Mouse (Mus musculus) kidney, embryonic 16.5 days (tissue): ENCODE measurements around the gene Nfyc. TPM values are rescaled to one million over a fixed set of nuclear protein-coding genes. Genes with fewer than 3 reads are reported as not detected.

Source experiments
- ATAC-seq: fragments of 200-750 bp; cut with Nextera tagmentation; 2 replicates; pipeline ENCODE4 v1.8.0; 2017; ENCODE audit warnings: moderate TSS enrichment; ENCODE audit not compliant: low FRiP score, low TSS enrichment
- H3K27ac ChIP-seq: fragments of 300-500 bp; sonication (generic); 2 replicates; pipeline ENCODE4 v1.5.1; 2014; ENCODE audit warnings: low read length
- H3K27me3 ChIP-seq: fragments of 300-500 bp; sonication (generic); 2 replicates; pipeline ENCODE4 v1.6.1; 2014; ENCODE audit warnings: low read length, control low read depth, mixed read lengths; ENCODE audit not compliant: insufficient read depth
- H3K36me3 ChIP-seq: fragments of 300-500 bp; sonication (generic); 2 replicates; pipeline ENCODE4 v1.6.1; 2014; ENCODE audit warnings: low read length, control low read depth, mixed read lengths; ENCODE audit not compliant: insufficient read depth
- H3K4me1 ChIP-seq: fragments of 300-500 bp; sonication (generic); 2 replicates; pipeline ENCODE4 v1.6.1; 2014; ENCODE audit warnings: low read length, control low read depth, mixed read lengths; ENCODE audit not compliant: insufficient read depth
- H3K4me2 ChIP-seq: fragments of 300-500 bp; sonication (generic); replicated peaks from 2 replicates; pipeline ENCODE4 v1.6.1; 2014; ENCODE audit warnings: low read depth, low read length
- H3K4me3 ChIP-seq: fragments of 300-500 bp; sonication (generic); 2 replicates; pipeline ENCODE4 v1.5.1; 2014; ENCODE audit warnings: mild to moderate bottlenecking, low read length
- H3K9ac ChIP-seq: fragments of 300-500 bp; sonication (generic); replicated peaks from 2 replicates; pipeline ENCODE4 v1.6.1; 2014; ENCODE audit warnings: low read length
- H3K9me3 ChIP-seq: fragments of 300-500 bp; sonication (generic); 2 replicates; pipeline ENCODE4 v1.6.1; 2016; ENCODE audit warnings: low read length, control low read depth
- WGBS: fragments of 180-500 bp; shearing (Covaris S2); extraction: QIAGEN DNeasy Blood & Tissue Kit; methylation state at CpG from one replicate; pipeline ENCODE4 v1.1.7; 2014; 5-methylcytosine and 5-hydroxymethylcytosine counted together
- polyA plus RNA-seq: library from polyadenylated mRNA; unstranded; fragments of >200 nt; fragmentation: Nextera tagmentation; extraction: Ambion mirVana; gene quantifications from 2 replicates; pipeline ENCODE4 v1.2.1, GENCODE M21; 2015

The Nfyc gene
- polyA plus RNA-seq, 1 experiment from 2014 or later, result 123 TPM

DNA sequence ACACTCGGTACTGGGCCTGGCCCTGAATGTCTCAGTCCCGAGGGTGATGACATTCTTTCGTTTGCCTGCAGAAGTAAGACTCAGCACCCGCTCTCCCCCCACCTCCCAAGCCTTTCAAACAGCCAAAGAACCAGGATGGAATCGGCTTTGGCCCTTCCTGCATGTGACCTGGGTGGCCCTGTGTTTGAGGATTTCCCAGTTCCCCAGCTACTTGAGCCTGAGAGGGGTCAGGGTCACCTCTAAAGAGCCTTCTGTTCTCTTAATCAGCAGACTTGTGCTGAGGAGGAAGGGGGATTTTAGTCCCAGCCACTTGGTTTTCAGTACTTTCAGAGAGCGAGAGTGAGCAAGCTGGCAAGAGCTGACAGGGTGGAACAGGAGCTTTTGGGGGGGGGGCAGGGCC lies 101.9 kb downstream of the Nfyc start:
- no peaks in the 10 kb centered on the region for H3K36me3 ChIP-seq
- H3K4me3 ChIP-seq, result no peak overlapping the region
- peaks cover 13% of the 10 kb centered on the region for H3K4me1 ChIP-seq
- no peak overlapping the region for H3K9ac ChIP-seq
- H3K27ac ChIP-seq, result no peak overlapping the region
- ATAC-seq, result no peak
- H3K9me3 ChIP-seq, result no peaks in the 10 kb centered on the region
- 47% methylated on average over 6 of the region's 6 CpGs for WGBS
- H3K4me2 ChIP-seq, result no peak overlapping the region
- peaks cover 10% of the 10 kb centered on the region for H3K27me3 ChIP-seq

DNA sequence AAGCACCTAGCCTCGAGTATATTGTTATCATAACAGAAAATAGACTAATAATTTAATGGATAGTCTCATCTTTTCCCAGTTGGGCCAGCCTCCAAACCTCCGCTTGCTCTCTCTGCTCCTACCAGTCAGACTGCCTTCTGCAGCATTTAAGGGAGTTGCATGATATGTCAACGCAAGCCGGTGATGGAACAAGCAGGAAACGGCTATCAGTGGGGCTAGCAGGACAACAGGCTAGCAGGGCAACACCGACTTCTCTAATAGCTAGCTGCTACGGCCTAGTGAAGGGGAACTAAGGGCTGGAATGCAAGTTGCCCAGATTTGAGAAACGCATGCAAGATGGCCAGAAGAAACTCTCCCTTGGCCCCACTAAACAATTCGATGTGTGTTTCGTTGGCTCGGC lies 103.5 kb downstream of the Nfyc start:
- no peak overlapping the region for H3K27ac ChIP-seq
- H3K36me3 ChIP-seq, result no peaks in the 10 kb centered on the region
- H3K4me1 ChIP-seq, result peaks cover 13% of the 10 kb centered on the region
- no peak overlapping the region for H3K4me3 ChIP-seq
- ATAC-seq, result no peak
- 73% methylated on average over 11 of the region's 11 CpGs for WGBS
- no peak overlapping the region for H3K9ac ChIP-seq
- H3K27me3 ChIP-seq, result peaks cover 10% of the 10 kb centered on the region
- H3K9me3 ChIP-seq, result no peaks in the 10 kb centered on the region
- H3K4me2 ChIP-seq, result no peak overlapping the region

DNA sequence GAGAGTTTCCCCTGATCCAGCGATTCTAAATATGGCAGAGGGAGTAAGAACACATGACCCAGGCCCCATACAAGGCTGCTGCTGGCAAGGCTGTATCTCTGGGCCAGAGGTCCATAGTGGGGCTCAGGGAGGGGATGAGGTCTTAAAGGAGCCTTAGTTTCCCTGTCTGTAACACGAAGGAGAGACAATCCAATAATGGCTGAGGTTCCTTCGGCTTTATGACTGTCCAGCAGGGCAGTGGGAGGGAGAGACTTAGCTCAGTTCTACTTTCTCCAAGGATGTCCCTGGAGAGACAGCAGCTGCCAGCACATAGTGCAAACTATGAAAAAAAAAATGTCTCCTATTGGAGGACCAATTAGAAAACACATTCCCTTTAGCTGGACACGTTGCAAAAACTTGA lies 105.2 kb downstream of the Nfyc start:
- ATAC-seq, result no peak
- H3K4me1 ChIP-seq, result peaks cover 8% of the 10 kb centered on the region; the same call in 1 of the 2 replicates
- H3K9me3 ChIP-seq, result no peaks in the 10 kb centered on the region
- H3K27ac ChIP-seq, result no peak overlapping the region
- WGBS, result 46% methylated on average over 4 of the region's 4 CpGs
- H3K36me3 ChIP-seq, result no peaks in the 10 kb centered on the region
- H3K9ac ChIP-seq, result no peak overlapping the region
- no peaks in the 10 kb centered on the region for H3K27me3 ChIP-seq
- no peak overlapping the region for H3K4me3 ChIP-seq
- H3K4me2 ChIP-seq, result no peak overlapping the region

DNA sequence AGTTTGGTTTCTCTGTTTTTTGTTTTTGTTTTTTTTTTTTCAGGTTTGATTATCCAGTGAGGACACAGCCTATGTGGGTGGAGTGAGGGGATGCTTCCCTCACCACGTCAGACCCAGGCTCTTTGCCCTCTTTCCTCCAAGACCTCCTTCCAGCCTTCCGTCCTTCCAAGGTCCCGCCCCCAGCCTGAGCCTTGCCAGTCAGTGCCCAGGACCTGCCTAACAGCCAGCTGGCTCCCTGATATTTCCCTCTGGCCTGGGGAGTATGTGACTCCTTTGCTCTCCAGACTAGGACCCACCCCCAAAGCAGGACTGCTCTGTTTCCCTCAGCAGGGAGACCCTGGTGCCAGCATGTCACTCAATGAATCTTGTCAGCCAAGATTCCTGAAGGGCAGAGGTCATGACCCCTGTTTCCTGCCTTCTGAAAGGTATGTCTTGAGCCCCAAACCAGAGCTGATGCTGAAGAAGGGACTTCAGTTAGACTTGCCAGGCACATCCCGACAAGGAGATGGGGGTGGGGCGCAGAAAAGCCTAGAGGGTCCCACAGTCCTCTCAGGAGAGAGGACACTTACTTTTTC lies 105.8 kb downstream of the Nfyc start:
- no peak for ATAC-seq
- H3K27ac ChIP-seq, result no peak overlapping the region
- WGBS, result 53% methylated on average over 5 of the region's 5 CpGs

DNA sequence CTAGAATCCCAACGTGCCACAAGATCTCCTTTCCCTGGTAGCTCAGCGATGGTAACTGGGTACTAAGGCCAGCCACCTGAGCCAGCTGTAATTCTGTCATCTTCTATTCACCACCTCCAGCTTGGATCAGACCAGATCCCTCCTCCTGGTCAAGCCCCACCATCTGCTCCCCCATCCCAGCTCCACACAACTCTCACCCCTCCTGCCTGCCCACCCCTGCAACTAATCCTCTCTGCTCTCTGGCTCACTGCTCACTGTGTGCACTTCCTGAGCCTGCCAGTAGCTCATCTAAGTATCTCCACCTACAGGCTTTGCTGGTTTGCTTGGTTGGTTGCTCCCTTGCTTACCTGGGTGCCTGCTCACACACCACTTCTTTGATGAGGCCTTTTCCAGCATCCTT lies 109.8 kb downstream of the Nfyc start:
- WGBS, result 73% methylated on average over 2 of the region's 2 CpGs

More for the DNA sequence above, 105.8 kb downstream of the Nfyc start:
- Histone ChIP-seq H3K4me3 (no peak overlapping the region), H3K4me1 (peaks cover 4% of the 10 kb centered on the region; the same call in 1 of the 2 replicates), H3K9me3 (no peaks in the 10 kb centered on the region), H3K36me3 (no peaks in the 10 kb centered on the region), H3K4me2 (no peak overlapping the region), H3K27me3 (no peaks in the 10 kb centered on the region), H3K9ac (no peak overlapping the region)

DNA sequence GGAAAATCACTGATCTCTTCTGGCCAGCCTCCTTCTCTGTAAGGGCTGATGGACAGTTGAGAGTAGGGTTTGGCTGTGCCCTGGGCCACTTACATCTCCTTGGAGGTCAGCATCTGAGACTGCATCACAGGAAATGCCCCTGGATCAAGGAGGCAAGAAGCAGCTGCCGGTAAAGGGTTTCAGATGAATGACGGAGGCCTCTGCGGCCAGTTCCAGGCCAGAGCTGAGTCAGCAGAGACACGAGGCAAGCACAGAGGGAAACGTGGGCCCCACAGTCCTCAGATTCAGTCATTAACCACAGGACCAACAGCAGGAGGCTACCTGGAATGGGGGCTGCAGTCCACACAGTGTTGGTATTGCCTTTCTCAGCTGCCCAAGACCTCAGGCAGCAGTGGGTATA lies 112.2 kb downstream of the Nfyc start:
- 0 out of 2 replicates have a peak, but pooled peaks have one; percentile 42 for ATAC-seq
- Histone ChIP-seq H3K4me1 (peaks cover 5% of the 10 kb centered on the region; the same call in 1 of the 2 replicates), H3K4me3 (no peak overlapping the region), H3K27me3 (peaks cover 9% of the 10 kb centered on the region), H3K4me2 (no peak overlapping the region), H3K27ac (no peak overlapping the region), H3K36me3 (no peaks in the 10 kb centered on the region), H3K9me3 (no peaks in the 10 kb centered on the region), H3K9ac (no peak overlapping the region)
- 14% methylated on average over 5 of the region's 5 CpGs for WGBS

More for the DNA sequence above, 109.8 kb downstream of the Nfyc start:
- Histone ChIP-seq H3K9me3 (no peaks in the 10 kb centered on the region), H3K9ac (no peak overlapping the region), H3K36me3 (no peaks in the 10 kb centered on the region), H3K27me3 (peaks cover 5% of the 10 kb centered on the region; the same call in 1 of the 2 replicates), H3K27ac (no peak overlapping the region), H3K4me1 (no peaks in the 10 kb centered on the region), H3K4me3 (no peak overlapping the region), H3K4me2 (no peak overlapping the region)
- no peak for ATAC-seq

DNA sequence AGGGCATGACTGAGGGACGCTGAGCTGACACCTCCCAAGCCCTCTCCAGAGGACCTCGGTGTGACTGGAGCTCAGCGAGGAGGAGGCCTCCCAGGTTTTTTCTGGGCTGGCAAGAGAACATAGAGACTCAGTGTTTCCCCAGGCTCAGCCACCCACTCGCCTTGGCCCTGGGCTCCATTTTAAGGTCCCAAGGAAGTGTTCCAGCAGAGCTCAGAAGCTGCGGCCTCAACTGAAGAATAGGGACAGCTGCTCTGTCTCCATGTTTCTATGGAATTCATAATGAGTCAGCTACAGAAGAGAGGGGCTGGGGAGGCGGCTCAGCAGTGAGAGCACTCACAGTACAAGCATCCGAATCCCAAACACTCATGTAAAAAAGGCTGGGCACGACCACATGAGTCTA lies 113.8 kb downstream of the Nfyc start:
- 78% methylated on average over 8 of the region's 8 CpGs for WGBS

DNA sequence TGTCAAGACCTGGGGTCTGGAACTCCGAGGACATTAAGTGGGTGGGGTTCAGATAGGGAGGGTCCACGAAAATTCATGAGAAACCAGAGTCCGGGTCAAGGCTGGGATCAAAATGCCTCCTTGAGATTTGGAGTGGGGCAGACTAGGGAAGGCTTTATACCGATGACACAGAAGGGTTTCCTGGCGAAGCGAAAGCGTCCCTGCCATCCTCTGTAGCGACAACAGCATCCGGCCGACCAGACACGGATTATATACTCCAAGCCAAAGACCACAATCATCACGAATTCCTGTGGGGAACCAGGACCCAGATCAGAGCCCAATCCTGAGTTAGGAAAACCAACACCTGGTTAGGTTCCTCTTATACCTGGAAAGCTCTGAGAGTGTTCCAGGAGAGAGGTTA lies 114.6 kb downstream of the Nfyc start:
- H3K9ac ChIP-seq, result peak overlapping the region; percentile 31; the same call in 1 of the 2 replicates
- H3K27ac ChIP-seq, result no peak overlapping the region
- WGBS, result 15% methylated on average over 12 of the region's 12 CpGs
- peak overlapping the region; percentile 68 for H3K4me2 ChIP-seq
- no peak; the same call in 1 of the 2 replicates for ATAC-seq
- peaks cover 9% of the 10 kb centered on the region for H3K27me3 ChIP-seq
- peak overlapping the region; percentile 39 for H3K4me3 ChIP-seq
- peaks cover 5% of the 10 kb centered on the region; the same call in 1 of the 2 replicates for H3K4me1 ChIP-seq
- H3K9me3 ChIP-seq, result no peaks in the 10 kb centered on the region
- no peaks in the 10 kb centered on the region for H3K36me3 ChIP-seq

More for the DNA sequence above, 113.8 kb downstream of the Nfyc start:
- Histone ChIP-seq H3K4me1 (peaks cover 5% of the 10 kb centered on the region; the same call in 1 of the 2 replicates), H3K36me3 (no peaks in the 10 kb centered on the region), H3K27ac (no peak overlapping the region), H3K4me2 (no peak overlapping the region), H3K9me3 (no peaks in the 10 kb centered on the region), H3K4me3 (no peak overlapping the region), H3K27me3 (peaks cover 9% of the 10 kb centered on the region), H3K9ac (no peak overlapping the region)
- ATAC-seq, result no peak

DNA sequence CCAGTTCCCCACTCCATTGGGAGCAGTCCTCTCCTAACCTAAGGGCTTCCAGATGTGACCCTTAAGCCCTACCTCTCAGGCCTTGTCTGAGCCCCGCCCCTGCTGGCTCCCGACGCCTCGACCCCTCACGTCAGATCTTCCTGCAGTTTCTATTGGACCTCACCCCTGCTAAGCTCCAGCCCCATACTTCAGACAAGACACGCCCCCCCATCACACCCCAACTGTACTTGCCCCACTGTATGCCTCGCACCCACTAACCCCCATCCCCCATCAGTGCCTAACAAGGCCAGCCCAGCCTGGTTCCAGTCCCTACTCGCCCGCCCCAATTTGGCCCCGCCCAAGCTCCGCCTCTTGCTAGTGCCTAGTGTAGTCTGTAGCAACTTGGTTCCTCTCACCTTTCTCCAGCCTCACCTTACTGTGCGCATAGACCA lies 115.2 kb downstream of the Nfyc start:
- no peaks in the 10 kb centered on the region for H3K9me3 ChIP-seq
- H3K9ac ChIP-seq, result peak overlapping the region; percentile 31; the same call in 1 of the 2 replicates
- WGBS, result 0% methylated on average over 12 of the region's 12 CpGs
- H3K27ac ChIP-seq, result no peak overlapping the region
- H3K4me3 ChIP-seq, result peak overlapping the region; percentile 39
- ATAC-seq, result peak; percentile 69
- peaks cover 5% of the 10 kb centered on the region; the same call in 1 of the 2 replicates for H3K4me1 ChIP-seq
- peak overlapping the region; percentile 68 for H3K4me2 ChIP-seq
- peaks cover 9% of the 10 kb centered on the region for H3K27me3 ChIP-seq
- no peaks in the 10 kb centered on the region for H3K36me3 ChIP-seq

DNA sequence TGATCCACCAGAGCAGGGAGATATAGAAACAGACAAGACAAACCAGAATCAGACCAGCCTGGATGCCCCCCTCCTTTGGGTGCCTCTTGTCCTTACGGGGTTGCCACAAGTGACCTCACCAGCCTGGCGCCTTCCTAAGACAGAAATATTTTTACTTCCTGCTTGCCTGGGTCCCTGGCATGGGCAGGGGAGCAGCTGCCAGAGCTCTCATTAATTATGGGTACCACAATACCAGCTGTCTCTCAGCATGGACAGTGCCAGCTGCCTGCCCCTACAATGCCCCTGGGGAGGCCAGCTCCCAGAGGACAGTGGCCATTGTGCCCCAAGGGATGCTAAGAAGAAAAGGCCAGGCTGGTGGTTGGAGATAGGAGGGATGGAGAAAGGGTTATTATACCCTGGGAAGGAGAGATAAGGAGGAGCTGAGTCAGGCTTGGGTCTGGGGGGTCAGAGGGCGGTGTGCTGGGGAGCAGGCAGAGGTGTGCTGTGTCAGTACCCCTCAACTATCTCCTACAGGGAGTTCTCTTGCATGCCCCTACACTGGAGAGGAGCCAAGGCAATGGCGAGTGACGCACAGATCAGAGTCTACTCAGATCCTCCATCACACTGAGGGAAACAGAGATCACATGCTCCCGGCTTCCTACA lies 117.4 kb downstream of the Nfyc start:
- Histone ChIP-seq H3K4me2 (no peak overlapping the region), H3K27me3 (peaks cover 9% of the 10 kb centered on the region), H3K27ac (no peak overlapping the region), H3K9ac (no peak overlapping the region), H3K9me3 (no peaks in the 10 kb centered on the region), H3K4me1 (peaks cover 5% of the 10 kb centered on the region; the same call in 1 of the 2 replicates), H3K36me3 (no peaks in the 10 kb centered on the region), H3K4me3 (no peak overlapping the region)
- 85% methylated on average over 6 of the region's 6 CpGs for WGBS
- no peak for ATAC-seq
